Mouse (Mus musculus): ENCODE results near the gene Coch. TPM values are rescaled to one million over a fixed set of nuclear protein-coding genes. Genes with fewer than 3 reads are reported as not detected.
"Not testable (repeated sequence)": the region's sequence is repeated elsewhere in the genome, so short reads cannot be mapped to it uniquely, and the experiment has no call there.

Gene Coch
- 1.5 and 2.6 TPM in 2 replicates for polyA plus RNA-seq (2012; rRNA removed)

DNA sequence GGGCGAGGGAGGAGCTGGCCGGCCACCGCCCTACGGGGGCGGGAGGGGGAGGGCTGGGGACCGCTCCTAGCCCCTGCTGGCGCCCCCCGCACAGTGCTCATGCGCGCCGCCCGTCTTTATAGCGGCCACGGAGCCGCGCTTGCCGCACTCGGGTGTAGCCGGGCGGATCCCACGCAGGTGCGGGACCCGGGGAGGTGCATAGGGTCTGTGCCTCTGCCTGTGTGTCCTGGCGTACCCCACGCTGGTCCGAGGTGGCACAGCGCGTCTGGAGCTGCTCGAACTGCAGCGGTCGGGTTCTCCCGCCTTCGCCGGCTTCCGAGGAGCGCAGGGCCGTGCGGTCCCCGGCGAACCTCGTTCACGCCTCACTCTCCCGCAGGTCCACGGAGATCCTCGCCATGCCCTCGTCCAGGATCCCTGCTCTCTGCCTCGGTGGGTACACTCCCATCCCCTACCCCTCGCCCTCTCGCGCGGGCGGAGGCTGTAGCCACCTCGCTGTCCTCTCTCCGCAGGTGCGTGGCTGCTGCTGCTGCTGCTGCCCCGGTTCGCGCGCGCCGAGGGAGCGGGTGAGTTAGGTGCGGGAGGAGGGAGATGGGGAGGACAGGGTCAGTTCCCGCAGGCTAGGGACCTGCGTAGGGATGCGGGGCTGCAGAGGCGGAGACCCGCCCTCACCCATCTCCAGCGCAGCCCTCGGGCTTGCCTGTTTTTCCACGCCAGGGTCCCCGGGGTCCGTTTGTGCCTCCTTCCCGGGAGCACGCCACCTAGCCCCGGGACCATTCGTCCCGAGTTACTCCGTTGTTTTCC lies at the start of gene Coch:
Coch (plus strand) TSS at position 113 of the 801 bp plus-strand sequence.
- DNase-seq (ENCODE audit: low read depth): no peak

DNA sequence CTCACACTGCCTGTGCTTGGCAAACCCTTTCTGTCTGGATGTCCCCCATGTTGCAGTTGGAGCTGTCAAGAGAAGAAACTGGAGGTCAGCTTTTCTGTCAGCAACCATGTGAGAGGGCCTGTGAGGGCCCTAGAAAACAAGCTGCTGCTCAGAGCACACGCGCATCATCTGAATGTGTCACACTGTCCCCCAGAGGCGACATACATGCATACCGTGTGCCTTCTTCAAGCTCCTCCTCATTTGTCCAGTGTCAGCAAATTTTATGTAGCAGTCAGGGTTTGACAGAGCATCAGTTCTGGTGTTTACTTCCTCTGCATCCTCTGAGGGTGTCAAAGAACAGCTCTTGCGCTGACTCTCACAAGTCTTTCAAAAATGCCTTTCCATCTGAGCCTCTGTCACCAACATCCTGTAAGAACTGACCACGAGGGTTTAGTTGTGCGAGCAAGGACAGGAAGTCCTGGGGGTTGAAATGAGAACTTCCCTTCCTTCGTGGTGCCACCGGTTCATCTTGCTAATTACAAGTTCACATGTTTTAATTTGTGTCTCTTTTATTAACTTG lies 49.7 kb upstream of the Coch start:
- DNase-seq (ENCODE audit: low read depth): no peak

DNA sequence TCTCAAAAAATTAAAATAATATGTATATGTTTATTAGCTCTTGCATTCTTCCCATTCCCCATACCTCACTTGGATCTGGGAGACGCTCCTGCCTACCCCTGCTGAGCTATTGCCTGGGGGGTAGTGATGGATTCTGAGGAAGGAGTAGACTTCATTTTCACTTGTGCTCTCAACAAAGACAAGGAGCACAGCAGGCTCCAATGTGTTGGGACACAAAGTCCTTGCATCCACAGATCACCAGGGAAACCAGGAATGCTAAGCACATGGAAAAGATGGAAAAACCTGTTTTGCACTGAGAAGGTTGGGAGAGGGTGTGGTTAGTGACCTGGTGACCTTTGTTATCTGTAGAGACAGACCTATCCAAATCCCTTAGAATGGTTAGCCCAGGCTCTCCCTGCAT lies 38.1 kb upstream of the Coch start:
- DNase-seq (ENCODE audit: low read depth): no peak

DNA sequence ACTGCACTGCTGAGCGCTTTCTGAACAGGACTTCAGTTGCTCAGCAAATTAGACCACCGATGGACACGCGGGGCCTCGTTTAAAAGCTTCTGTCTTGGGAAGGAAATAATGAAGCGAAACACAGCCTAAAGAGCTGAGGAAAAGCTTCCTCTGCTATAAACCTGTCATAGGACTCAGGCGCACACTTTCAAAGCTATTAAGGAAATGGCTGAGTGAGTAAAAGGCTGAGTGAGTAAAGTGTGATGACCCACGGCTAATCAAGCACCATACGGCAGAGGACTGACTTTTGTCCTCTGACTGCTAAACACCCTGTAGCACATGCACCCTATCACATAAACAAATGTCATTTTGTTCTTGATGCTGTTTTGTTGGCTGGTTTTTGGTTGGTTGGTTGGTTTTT lies 31.7 kb upstream of the Coch start:
- DNase-seq (ENCODE audit: low read depth): no peak

DNA sequence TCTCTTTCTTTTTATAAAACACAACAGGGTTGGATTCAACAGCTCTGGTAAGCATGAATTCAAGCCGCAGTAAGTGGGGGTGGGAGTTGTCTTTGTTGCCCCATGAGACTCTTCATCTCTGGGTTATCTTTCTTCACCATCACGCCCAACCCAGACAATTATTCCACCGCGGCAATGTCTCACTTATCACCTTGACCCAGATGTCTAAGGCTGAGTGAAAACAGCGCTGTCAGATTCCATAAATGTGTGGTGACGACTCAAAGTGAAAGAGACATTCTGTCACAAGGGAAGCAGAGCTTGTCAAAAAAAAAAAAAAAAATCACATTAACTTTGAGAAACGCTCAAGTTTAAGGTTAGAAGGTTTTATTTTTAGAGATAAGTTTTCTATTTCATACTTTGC lies 25.9 kb upstream of the Coch start:
- DNase-seq (ENCODE audit: low read depth): no peak

DNA sequence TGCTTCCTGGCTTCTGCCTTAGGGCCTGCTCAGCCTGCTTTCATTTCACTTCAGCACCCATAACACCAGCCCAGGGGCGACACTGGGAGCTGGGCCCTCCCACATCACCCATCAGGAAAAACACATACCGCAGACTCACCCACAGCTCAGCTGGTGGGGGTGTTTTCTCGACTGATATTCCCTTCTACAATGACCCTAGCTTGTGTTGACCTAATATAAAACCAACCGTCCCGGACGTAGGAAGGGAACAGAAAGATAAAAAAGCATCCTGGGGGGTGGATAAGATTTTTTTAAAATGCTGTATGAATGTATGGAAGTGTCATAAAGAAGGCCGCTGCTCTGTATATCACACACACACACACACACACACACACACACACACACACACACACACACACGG lies 23.7 kb upstream of the Coch start:
- no peak for DNase-seq (ENCODE audit: low read depth)

DNA sequence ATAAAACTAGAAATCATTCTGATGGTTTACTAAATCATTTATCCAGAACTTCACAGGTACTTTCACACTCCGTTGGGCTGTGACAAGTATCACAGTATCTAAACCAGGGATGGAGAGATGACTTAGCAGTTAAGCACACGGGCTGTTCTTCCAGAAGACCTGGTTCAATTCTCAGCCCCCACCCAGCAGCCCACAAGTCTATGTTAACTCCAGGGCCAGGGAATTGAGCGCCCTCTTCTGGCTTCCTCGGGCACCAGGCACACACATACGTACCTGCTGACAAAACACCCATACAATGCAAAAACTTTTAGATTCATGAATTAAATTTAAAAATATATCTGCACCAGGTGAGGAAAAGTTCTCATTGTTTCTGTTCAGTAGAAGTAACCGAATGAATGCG lies 23.2 kb upstream of the Coch start:
- DNase-seq (ENCODE audit: low read depth): no peak

DNA sequence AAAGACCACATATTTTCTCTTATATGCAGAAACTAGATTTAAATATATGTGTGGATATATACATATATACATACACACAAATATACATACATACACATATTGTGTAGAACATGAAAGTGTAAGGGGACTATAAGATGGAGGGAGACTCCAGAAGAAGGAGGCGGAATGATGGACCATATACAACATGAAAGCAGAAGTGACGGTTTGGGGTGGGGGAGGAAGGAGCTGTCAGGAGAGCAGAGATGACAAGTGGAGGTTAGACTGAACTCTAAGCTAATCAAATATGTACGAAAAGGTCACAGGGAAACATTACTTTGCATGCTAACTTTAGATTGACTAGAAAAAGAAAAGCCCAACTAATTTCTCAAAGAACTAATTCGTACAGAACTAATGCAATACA lies 20.5 kb upstream of the Coch start:
- no peak for DNase-seq (ENCODE audit: low read depth)

DNA sequence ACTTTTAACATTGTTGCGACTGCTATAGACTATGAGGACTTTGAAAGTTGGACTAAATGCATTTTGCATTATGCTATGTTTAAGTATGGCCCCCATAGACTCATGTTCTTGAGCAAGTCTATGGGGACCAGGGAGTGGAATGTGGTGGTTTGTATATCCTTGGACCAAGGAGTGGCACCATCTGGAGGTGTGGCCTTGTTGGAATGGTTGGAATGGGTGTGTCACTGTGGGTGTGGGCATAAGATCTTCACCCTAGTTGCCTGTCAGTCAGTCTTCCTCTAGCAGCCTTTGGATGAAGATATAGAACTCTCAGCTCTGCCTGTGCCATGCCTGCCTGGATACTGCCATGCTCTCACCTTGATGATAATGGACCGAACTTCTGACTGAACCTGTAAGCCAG lies 15.3 kb upstream of the Coch start:
- not testable (repeated sequence) for DNase-seq (ENCODE audit: low read depth)

DNA sequence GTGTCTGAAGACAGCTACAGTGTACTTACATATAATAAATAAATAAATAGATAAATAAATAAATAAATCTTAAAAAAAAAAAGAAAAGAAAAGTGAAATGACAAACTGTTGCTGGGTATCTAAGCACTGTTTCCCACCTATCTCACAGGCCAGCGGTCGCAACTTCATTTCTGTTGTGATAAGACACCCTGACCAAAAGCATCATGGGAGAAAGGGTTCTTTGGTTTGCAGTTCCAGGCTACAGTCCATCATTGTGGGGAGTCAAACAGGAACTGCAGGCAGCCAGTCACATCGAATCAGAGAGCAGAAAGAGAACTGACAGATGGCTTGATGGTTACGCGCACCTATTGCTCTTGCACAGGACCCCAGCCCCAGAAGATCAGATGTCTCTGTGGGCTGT lies 3.9 kb upstream of the Coch start:
- no peak for DNase-seq (ENCODE audit: low read depth)

DNA sequence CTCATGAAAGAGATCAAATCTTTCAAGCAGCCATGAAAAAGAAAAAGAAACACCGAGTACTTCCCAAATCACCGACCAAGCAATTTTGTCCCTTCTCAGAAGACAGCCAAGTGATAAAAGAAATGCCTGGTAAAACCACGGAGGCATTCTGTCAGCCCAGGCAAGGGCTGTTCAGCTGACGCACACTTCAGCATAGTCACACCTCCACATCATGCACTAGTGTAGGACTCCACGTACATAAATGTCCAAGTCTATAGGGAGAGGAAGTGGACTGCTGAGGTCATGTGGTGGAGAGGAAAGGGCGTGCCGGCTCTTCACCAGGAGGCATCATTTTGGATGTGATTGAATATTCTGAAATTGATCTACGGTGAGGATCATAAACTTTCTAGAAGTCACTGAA lies 1.2 kb upstream of the Coch start:
- DNase-seq (ENCODE audit: low read depth): no peak

DNA sequence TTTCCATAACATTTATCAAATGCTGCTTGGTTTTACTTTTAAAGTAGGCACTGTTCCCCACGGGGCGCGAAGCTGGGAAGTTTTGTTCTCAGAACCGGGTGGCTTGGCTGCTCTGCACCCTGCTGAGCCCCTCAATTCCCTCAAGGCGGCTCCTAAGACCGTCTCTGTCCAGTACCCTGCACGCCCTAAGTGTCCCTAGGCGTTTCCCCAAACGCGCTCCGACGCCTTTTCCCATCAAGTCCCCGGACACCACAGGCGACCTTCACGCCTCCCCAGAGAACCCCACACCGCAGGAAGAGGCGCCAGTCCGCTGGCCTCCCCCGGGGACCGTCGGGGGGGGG lies 283 bp upstream of the Coch start:
- no peak for DNase-seq (ENCODE audit: low read depth)

DNA sequence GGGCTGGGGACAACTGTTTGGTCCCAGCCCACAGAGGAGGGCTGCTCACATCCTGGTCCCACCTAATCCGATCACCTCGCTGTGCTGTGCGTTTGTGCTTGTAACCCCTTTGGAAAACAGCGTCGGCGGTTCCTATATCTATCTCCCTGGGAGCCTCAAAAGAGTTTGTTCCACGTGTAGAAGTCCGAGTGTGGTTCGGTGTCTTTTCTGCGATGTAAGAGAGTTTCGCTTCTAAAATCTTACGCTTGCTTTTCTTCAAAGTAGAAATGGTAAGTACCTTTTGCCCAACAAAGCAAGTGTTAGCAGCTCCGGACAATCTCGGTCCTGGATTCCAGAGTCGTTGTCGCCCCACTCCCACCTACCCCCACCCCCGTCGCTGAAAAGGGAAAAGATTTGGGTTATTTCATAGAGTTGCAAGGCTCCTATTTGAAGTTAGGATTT lies 909 bp downstream of the Coch start:
- no peak for DNase-seq (ENCODE audit: low read depth)

DNA sequence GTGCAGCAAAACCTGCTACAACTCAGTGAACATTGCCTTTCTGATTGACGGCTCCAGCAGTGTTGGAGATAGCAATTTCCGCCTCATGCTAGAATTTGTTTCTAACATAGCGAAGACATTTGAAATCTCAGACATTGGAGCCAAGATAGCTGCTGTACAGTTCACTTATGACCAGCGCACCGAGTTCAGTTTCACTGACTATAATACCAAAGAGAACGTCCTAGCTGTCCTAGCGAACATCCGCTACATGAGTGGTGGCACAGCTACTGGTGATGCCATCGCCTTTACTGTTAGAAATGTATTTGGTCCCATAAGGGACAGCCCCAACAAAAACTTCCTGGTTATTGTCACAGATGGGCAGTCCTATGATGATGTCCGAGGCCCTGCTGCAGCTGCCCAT lies 10.2 kb downstream of the Coch start:
- DNase-seq (ENCODE audit: low read depth): no peak

DNA sequence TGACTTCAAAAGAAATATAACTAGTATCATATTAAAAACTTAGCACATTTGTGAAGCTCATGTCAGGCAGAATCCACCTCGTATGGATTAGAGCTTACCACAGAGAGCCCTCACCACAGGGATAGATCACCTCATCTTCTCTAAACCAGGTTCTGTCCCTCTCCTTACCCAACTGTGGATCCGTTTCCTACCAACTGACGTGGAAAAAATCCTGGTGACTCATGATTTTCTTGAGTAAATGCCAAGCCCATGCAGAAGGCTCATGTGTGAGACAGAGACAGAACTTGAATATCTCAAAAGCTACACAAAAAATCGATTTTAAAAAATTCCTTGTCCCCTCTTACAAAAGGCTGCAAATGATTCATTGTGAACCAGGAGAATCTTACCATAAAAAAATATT lies 13.0 kb downstream of the Coch start:
- DNase-seq (ENCODE audit: low read depth): no peak

DNA sequence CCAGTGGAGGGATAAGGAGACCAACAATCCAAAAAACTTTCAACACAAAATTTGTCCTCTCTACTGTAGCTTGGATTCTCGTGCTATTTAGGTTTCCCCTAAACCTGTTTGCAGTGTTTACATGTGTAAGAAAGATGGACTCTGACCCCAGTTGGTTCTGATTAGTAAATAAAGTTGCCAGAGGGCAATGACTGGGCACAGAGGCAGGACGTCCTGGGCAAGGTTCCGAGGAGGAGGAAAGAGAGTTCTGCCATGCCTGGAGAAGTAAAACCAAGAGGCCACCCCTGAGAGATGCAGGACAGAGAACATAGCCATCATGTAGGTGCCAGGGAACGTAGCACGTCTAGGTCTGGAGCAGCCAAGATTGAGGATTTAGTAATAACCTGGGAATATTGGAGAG lies 19.2 kb downstream of the Coch start:
- DNase-seq (ENCODE audit: low read depth): no peak

DNA sequence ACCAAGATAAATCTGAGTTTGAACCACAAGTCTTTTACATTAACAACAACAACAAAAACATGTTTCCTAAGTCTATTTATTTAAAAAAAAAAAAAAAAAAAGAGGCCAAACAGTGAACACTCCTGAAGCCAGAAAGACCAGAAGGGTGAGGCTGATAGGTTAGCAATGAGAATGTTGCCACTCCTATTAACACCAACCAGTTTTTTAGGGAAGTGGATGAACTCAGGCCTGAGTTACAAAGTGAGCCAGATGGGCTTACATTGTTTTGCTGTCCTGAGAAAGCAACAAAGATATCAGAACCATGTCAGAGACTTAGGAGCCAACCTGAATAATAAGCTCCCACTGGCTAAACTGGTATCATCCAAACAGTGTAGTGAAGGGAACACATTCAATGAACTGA lies 27.4 kb downstream of the Coch start:
- DNase-seq (ENCODE audit: low read depth): no peak

DNA sequence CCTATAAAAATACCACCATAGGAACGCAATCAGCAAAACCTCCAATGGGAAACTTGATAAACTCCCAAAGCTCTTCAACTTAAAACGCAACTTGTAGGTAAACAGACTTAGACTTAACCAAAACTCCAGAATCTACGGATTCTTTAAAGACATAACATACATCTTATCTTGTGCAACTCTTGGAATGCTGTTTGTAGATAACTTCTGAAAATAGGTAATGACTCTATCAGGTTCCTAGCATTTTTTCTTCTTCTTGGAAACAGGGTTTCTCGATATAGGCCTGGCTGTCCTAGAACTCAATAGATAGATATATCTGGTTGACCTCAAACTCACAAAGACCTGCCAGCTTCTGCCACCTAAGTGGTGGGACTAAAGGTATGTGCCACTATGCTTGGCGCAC lies 28.0 kb downstream of the Coch start:
- DNase-seq (ENCODE audit: low read depth): no peak

DNA sequence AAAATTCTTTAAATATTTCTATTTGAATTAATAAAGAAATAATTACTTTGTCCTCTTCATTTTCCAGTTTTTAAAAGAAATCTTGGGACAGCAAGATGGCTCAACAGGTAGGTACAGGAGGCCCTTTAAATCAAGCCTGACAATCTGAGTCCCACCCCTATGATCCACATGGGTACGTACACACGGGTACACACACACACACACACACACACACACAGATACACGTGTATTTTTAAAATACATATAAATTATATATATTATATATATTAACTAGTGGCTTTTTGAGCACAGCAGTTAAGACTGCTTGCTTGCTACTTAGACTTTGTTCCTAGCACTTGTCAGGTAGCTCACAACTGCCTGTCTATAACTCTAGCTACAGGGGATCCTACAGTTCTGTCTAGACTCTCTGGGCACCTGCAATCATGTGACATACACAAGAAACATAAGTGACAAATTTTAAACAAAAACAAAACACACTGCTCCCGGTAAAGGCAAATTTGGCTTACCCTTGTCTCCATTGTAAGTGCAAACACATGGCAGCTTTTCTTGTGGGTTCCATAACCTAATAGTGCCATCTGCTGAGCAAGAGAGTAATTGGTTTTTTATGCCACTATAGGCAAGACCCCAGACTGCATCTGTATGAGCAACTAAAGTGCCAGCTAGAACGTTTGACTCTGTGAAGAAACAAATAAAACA lies 29.7 kb downstream of the Coch start:
- no peak for DNase-seq (ENCODE audit: low read depth)

DNA sequence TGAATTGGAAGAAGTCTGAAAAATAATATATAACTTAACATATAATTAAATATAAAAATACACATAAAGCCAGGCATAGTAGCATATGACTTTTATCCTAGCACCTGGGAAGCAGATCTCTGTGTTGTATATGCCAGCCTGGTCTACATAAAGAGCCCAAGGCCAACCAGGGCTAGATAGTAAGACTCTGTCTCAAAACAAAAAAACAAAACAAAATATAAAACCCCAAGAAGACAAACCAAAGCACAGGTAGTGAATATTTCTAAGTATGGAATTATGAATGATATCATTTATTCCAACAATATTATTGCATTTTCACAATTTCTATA lies 30.2 kb downstream of the Coch start:
- DNase-seq (ENCODE audit: low read depth): no peak

DNA sequence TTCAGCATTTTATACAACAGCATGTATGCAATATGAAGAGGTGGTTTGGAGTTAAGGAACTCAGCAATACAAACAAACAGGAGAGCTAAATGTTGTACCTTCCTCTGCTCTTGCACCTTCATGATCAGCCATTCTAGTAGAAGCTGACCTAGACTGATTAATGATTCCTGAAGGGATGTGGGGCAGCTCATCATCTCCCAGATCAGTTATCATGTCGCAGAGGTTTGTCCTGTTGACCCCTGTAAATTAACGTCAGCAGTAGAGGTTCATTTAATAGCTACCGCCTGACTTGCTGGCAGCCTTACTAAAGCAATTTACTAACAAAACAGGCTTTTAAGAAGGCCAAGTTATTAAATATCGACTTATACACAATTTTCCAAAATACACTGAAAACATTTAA lies 40.3 kb downstream of the Coch start:
- no peak for DNase-seq (ENCODE audit: low read depth)

DNA sequence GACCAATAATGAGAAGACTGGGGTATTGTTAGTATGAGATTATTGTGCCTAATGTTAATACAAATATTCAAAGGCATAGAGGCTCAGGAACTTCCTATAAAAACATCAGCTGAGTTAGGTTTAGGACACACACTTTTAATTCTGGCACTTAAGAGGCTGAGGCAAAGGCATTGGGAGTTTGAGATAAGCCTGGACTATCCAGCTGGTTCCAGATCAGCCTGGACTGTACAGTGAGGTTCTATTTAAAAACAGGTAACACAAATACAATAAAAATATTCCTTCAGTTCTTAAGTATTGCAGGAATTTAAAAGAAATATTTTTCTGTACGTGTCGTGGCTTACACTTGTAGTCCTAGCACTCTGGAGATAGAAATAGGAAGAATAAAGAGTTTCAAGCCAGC lies 43.1 kb downstream of the Coch start:
- DNase-seq (ENCODE audit: low read depth): no peak

DNA sequence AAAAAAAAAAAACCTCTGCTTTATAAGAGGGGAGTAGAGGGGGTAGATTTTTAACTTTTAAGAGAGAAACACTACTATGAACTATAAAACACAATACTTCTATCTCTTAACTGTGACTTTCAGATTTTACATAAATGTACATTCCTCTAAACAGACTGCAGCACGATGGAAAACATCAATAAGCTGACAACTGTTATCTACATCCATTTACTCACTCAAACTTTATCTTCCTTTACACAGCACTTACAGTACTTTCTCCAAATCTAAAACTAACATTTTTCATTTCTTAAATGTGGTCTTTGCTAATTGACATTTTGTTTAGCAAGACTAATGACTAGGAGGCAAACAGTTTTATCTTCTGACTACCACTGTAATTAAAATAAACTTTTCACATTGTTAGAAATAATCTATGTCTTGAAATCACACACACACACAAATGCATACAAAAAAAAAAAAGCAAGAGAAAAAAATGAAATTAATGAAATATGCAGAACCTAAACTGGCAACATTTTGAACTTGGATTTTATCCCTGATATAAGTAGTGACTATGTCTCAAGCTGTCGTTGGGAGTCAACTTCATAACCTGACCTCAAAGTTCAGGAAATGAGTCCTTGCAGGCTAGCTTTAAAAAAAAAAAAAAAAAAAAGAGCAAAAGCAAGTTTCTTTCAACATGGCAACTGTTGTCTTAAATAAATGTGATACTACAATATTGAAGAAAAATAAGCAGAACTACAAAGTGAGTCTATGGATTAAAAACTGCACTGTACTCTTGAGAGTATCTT lies 43.7 kb downstream of the Coch start:
- no peak for DNase-seq (ENCODE audit: low read depth)
